Mouse (Mus musculus) forebrain, embryonic 15.5 days (tissue): ENCODE measurements around the gene Susd2. TPM values are rescaled to one million over a fixed set of nuclear protein-coding genes. Genes with fewer than 3 reads are reported as not detected.
A peak's percentile ranks its signal among the peaks of the same experiment; 100 is the strongest.

Experiments
- ATAC-seq: fragments of 200-750 bp; cut with Nextera tagmentation; replicated peaks from 2 replicates; pipeline ENCODE4 v1.8.0; 2017; ENCODE audit warnings: mild to moderate bottlenecking, moderate TSS enrichment, moderate library complexity
- H3K27ac ChIP-seq: fragments of 300-500 bp; sonication (generic); replicated peaks from 2 replicates; pipeline ENCODE4 v1.5.1; 2015; ENCODE audit warnings: mild to moderate bottlenecking, inconsistent platforms
- H3K27me3 ChIP-seq: fragments of 300-500 bp; sonication (generic); 2 replicates; pipeline ENCODE4 v1.6.1; 2015; ENCODE audit warnings: inconsistent platforms
- H3K36me3 ChIP-seq: fragments of 300-500 bp; sonication (generic); 2 replicates; pipeline ENCODE4 v1.6.1; 2015; ENCODE audit warnings: mild to moderate bottlenecking, inconsistent platforms
- H3K4me1 ChIP-seq: fragments of 300-500 bp; sonication (generic); 2 replicates; pipeline ENCODE4 v1.6.1; 2015; ENCODE audit warnings: inconsistent platforms
- H3K4me2 ChIP-seq: fragments of 300-500 bp; sonication (generic); replicated peaks from 2 replicates; pipeline ENCODE4 v1.6.1; 2015; ENCODE audit warnings: mild to moderate bottlenecking, inconsistent platforms
- H3K4me3 ChIP-seq: fragments of 300-500 bp; sonication (generic); 2 replicates; pipeline ENCODE4 v1.5.1; 2015; ENCODE audit warnings: mild to moderate bottlenecking, inconsistent platforms
- H3K9ac ChIP-seq: fragments of 300-500 bp; sonication (generic); replicated peaks from 2 replicates; pipeline ENCODE4 v1.6.1; 2015; ENCODE audit warnings: mild to moderate bottlenecking, inconsistent platforms
- H3K9me3 ChIP-seq: fragments of 300-500 bp; sonication (generic); 2 replicates; pipeline ENCODE4 v1.6.1; 2016; ENCODE audit warnings: inconsistent platforms
- WGBS: fragments of 180-500 bp; shearing (Covaris S2); methylation state at CpG from one replicate; pipeline ENCODE4 v1.1.7; 2015; ENCODE audit warnings: mixed read lengths; 5-methylcytosine and 5-hydroxymethylcytosine counted together
- polyA plus RNA-seq: library from polyadenylated mRNA; unstranded; fragments of >200 nt; fragmentation: Nextera tagmentation; extraction: Ambion mirVana; gene quantifications from 2 replicates; pipeline ENCODE4 v1.2.1, GENCODE M21; 2015

The Susd2 gene
- polyA plus RNA-seq, result 1.0 and 1.4 TPM in 2 replicates

DNA sequence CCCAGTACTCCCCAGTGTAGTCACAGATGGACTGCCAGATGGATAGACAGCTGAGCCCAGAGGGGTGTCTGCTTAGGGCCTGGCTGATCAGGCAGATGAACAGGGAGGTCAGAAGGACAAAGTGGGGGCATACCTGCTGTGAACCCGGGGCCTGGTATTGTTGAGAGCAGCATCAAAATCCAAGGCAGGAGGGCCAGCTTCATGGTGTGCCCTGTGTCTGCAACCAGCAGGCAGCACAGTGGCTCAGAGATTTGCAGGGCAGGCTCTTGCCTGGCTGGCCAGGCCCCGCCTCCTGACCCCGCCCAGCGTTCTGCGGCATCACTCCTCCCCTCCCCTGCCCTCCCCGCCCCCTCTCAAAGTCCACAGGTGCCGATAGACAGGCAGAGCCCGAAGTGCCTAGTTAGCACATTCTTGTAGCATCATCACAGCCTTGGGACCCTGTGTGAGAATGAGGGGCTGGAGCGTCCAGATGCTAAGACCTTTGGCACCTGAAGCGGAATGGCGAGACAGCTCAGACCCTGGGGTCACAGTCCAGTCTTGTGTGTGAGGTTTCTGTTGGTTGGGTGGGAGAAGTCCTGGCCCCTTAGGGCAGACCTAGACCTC, at the start of gene Susd2:
Susd2 (minus strand) TSS at position 268 of the 603 bp plus-strand sequence.
- WGBS, result 4% methylated on average over 11 of the region's 11 CpGs
- Histone ChIP-seq H3K36me3 (peaks cover 13% of the 10 kb centered on the region; the same call in 1 of the 2 replicates), H3K4me2 (no peak within 1 kb of the TSS), H3K27me3 (no peaks in the 10 kb centered on the region), H3K27ac (no peak within 1 kb of the TSS), H3K9me3 (no peaks in the 10 kb centered on the region), H3K4me1 (peaks cover 21% of the 10 kb centered on the region), H3K9ac (no peak within 1 kb of the TSS), H3K4me3 (no peak within 1 kb of the TSS)
- ATAC-seq, result peak; percentile 41

DNA sequence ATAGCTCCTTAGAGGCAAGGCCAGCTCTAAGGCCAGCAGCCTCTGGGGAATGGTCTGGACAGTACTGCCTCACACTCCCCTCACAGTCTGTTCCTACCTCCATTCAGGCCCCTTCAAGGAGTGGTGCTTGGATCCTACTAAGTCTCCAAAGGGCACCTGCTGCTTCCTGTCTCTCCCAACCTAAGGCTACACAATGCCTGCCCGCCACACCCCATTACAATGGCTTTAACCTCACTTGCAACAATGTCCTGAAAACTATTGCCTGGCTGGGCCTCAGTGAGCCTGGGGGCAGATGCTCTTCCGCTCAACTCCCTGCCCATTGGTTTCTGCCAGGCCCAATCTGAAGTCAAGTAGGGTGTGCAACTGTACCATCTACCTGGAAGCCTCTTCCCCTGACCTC, 44.8 kb upstream of the Susd2 start:
- H3K36me3 ChIP-seq, result peaks cover 19% of the 10 kb centered on the region
- H3K27ac ChIP-seq, result no peak overlapping the region
- no peak overlapping the region for H3K9ac ChIP-seq
- H3K27me3 ChIP-seq, result no peaks in the 10 kb centered on the region
- no peaks in the 10 kb centered on the region for H3K9me3 ChIP-seq
- H3K4me2 ChIP-seq, result no peak overlapping the region
- no peak overlapping the region for H3K4me3 ChIP-seq
- no peak for ATAC-seq
- H3K4me1 ChIP-seq, result peaks cover 15% of the 10 kb centered on the region
- 89% methylated on average over 2 of the region's 2 CpGs for WGBS

DNA sequence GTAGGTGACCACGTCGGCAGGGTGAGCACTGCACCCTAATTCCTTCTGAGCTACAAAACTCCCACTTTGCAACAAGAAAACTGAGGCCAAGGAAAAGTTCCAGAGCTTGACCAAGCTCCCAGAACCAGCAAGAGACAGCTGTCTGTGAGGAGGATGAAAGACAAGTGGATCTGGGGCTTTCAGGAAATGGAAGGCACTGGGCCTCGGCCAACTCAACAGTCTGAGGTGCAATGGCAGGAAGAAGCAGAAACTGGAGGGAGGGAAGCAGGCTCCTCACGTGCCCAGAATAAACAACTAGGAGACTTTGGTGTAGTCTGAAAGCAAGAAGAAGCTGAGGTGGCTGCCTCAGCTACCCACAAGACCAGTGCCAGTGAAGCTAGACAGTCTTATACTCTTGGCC, 42.9 kb upstream of the Susd2 start:
- no peak overlapping the region for H3K9ac ChIP-seq
- ATAC-seq, result no peak
- no peaks in the 10 kb centered on the region for H3K9me3 ChIP-seq
- 81% methylated on average over 4 of the region's 4 CpGs for WGBS
- H3K27ac ChIP-seq, result no peak overlapping the region
- no peak overlapping the region for H3K4me3 ChIP-seq
- H3K4me1 ChIP-seq, result peaks cover 17% of the 10 kb centered on the region
- H3K36me3 ChIP-seq, result peaks cover 5% of the 10 kb centered on the region; the same call in 1 of the 2 replicates
- H3K27me3 ChIP-seq, result no peaks in the 10 kb centered on the region
- no peak overlapping the region for H3K4me2 ChIP-seq

DNA sequence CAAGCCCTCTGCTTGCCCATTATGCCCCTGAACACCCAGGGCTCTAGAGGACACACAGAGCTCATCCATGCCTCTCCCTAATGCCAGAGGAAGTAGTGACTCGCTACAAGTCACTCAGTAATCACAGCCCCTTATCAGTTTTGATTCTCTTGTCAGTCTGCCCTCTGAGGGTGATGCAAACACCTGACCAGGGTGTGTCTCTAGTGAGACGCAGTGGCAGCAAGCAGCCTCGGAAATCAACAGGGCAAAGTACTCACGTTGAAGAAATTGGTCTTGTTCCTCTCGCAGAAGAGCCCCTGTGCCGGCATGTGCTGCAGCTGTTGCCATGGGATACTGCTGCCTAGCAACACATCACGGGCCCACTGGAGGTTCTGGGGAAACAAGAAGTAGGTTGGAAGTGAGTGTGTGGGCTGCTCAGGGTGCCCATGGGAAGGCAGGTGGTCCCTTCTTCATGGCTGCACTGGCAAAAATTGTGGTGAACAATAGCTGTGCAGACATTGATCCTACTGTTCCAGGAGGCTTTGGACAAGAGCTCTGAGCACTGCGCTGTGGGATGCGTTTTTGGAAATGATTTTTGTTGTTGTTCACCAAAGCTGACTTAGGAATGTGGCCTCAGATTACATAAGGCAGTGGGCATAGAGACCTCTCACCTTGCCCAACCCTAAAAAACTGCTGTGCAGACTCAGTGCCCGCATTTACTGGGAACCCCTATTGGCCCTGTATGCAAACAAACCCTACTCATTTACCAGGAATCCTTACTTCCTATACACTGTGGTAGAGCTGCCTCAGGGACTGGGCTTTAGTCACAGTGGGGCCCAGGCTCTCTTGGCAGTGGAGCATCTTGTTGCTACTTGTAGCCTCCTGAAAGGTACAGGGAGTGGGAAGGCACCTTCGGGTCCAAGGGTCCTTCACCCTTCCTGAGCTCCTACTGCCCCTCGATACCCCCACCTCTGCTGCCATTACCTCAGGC, 40.5 kb upstream of the Susd2 start:
- 38% methylated on average over 12 of the region's 12 CpGs for WGBS
- peaks cover 17% of the 10 kb centered on the region for H3K4me1 ChIP-seq
- no peaks in the 10 kb centered on the region for H3K27me3 ChIP-seq
- H3K4me2 ChIP-seq, result no peak overlapping the region
- H3K27ac ChIP-seq, result peak overlapping the region; percentile 61
- no peak overlapping the region for H3K9ac ChIP-seq
- H3K9me3 ChIP-seq, result no peaks in the 10 kb centered on the region
- ATAC-seq, result peak; percentile 93
- H3K36me3 ChIP-seq, result no peaks in the 10 kb centered on the region
- H3K4me3 ChIP-seq, result no peak overlapping the region

DNA sequence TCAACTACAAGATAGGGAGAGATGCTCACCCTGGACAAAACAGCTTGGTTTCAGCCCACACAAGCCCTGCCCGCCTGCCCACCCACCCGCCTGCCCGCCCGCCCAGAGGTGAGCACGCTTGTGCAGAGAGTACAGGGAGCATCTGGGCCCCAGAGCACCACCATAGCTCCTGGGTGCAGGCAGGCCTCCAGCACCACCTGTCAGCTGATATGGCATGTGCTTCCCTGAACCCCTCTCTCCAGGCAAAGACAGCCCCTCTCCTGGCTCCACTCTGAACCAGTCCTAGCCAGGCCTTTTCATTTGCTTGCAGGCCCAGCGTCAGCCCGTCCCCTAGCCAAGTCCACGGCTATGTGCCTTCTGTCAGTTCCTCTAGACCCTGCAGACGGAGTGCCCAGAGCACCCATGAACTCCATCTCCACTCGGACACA, 36.8 kb upstream of the Susd2 start:
- no peak overlapping the region for H3K27ac ChIP-seq
- no peaks in the 10 kb centered on the region for H3K9me3 ChIP-seq
- no peaks in the 10 kb centered on the region; the same call in 1 of the 2 replicates for H3K36me3 ChIP-seq
- no peak for ATAC-seq
- no peak overlapping the region for H3K4me2 ChIP-seq
- no peak overlapping the region for H3K4me3 ChIP-seq
- H3K4me1 ChIP-seq, result peaks cover 25% of the 10 kb centered on the region
- 85% methylated on average over 10 of the region's 10 CpGs for WGBS
- no peaks in the 10 kb centered on the region for H3K27me3 ChIP-seq
- no peak overlapping the region for H3K9ac ChIP-seq

DNA sequence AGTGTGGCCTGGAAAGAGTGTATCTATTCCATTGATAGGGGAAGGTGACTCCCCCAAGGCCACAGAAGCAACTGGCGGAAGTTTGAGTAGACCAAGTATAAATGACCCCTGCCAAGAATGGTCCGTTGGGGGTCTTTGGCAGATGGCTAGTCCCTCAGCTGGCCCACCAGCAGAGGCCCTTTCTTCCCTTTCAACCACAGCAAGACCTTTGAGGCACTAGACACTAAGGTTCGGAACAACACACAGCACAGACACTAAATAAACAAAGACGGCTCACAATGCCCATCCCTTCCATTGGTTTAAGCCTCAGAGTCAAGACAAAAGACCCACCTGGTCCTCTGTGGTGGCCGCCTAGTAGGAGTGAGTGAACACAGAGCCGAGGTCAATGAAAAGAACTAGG, 35.4 kb upstream of the Susd2 start:
- no peaks in the 10 kb centered on the region for H3K27me3 ChIP-seq
- H3K36me3 ChIP-seq, result no peaks in the 10 kb centered on the region; the same call in 1 of the 2 replicates
- no peak for ATAC-seq
- no peak overlapping the region for H3K4me3 ChIP-seq
- no peak overlapping the region for H3K4me2 ChIP-seq
- 77% methylated on average over 6 of the region's 6 CpGs for WGBS
- no peak overlapping the region for H3K9ac ChIP-seq
- H3K4me1 ChIP-seq, result peaks cover 15% of the 10 kb centered on the region
- no peaks in the 10 kb centered on the region for H3K9me3 ChIP-seq
- no peak overlapping the region for H3K27ac ChIP-seq

DNA sequence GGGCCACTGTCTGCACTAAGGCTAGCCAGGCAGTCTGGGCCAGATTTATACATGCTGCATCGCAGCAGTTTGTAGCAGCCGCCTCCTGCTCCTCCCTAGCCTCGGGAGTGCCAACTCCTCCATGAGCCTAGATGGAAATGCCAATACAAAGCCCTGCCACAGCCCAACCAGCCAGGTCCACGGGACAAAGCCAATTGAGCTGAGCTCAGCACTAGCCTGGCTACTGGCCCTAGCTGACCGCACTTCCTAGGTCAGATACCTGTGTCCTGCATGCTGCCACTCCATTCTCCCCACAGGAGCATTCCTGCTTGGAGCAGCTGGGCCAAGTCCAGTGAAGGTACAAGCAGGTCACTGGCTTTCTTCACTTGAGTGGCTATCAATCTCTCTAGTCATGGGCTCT, 34.2 kb upstream of the Susd2 start:
- 87% methylated on average over 5 of the region's 5 CpGs for WGBS
- H3K4me3 ChIP-seq, result no peak overlapping the region
- no peak for ATAC-seq
- H3K9ac ChIP-seq, result no peak overlapping the region
- H3K27ac ChIP-seq, result peak overlapping the region; percentile 23; the same call in 1 of the 2 replicates
- no peaks in the 10 kb centered on the region; the same call in 1 of the 2 replicates for H3K36me3 ChIP-seq
- no peaks in the 10 kb centered on the region for H3K9me3 ChIP-seq
- H3K4me2 ChIP-seq, result no peak overlapping the region
- H3K27me3 ChIP-seq, result no peaks in the 10 kb centered on the region
- peaks cover 8% of the 10 kb centered on the region; the same call in 1 of the 2 replicates for H3K4me1 ChIP-seq

DNA sequence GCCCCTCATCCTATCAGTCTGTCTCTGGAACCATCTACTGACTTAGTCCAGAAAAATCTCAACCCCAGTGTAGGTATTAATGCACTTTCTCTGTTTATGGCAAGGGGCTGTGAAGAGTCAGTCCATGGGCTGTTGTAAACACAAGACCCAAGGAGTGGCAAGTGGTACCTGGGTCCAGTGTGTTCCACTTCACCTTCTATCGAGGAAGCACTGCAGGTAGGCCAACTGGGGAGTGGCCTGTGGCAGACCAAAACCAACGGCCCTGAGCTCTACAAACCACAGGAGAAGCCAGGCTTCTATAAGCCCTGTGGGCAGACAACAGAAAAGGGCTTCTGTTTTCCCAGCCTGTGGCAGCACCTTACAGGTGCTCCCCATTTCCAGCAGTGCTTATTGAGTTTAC, 33.8 kb upstream of the Susd2 start:
- 88% methylated on average over 2 of the region's 2 CpGs for WGBS
- no peak overlapping the region for H3K4me3 ChIP-seq
- no peak overlapping the region for H3K9ac ChIP-seq
- no peaks in the 10 kb centered on the region for H3K9me3 ChIP-seq
- ATAC-seq, result no peak
- H3K27ac ChIP-seq, result peak overlapping the region; percentile 23; the same call in 1 of the 2 replicates
- H3K27me3 ChIP-seq, result no peaks in the 10 kb centered on the region
- no peak overlapping the region for H3K4me2 ChIP-seq
- H3K4me1 ChIP-seq, result peaks cover 8% of the 10 kb centered on the region; the same call in 1 of the 2 replicates
- no peaks in the 10 kb centered on the region; the same call in 1 of the 2 replicates for H3K36me3 ChIP-seq

DNA sequence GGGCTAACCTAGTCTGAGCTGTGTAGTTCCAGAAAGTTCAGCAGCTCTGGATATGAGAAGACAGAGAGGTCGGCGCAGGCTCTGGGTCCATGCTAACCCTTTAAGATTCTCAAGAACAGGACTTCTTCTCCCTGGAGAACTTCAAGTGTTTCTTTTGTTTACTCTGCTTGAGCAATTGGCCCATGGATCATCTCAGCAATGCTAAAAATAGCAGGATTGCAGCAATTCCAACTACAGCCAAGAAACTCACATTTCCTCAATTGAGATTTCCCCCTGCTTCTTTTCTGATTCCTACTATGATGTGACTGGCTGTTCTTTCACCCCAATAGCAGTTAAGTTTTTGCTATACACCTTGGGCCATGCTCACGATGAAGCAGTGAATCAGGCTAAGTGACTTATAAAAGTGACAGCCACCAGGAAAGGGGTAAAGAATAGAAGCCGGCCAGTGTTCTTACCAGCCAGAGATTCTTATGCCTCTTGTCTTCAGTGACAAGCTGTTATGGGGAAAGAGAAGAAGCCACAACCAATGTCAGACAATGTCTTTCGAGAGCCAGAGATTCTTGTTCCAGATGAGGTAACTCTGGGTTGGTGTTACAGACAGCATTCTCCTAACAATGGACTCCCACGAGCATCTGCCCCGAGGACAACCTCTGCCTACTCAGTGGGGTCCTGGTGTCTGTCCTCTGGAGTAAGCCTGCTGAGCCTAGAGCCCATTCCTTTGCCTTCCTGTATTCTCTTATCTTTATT, 33.2 kb upstream of the Susd2 start:
- Histone ChIP-seq H3K27me3 (no peaks in the 10 kb centered on the region), H3K27ac (no peak overlapping the region), H3K9me3 (no peaks in the 10 kb centered on the region), H3K36me3 (no peaks in the 10 kb centered on the region; the same call in 1 of the 2 replicates), H3K4me2 (no peak overlapping the region), H3K4me1 (peaks cover 8% of the 10 kb centered on the region; the same call in 1 of the 2 replicates), H3K4me3 (no peak overlapping the region), H3K9ac (no peak overlapping the region)
- no peak for ATAC-seq
- 85% methylated on average over 7 of the region's 7 CpGs for WGBS

DNA sequence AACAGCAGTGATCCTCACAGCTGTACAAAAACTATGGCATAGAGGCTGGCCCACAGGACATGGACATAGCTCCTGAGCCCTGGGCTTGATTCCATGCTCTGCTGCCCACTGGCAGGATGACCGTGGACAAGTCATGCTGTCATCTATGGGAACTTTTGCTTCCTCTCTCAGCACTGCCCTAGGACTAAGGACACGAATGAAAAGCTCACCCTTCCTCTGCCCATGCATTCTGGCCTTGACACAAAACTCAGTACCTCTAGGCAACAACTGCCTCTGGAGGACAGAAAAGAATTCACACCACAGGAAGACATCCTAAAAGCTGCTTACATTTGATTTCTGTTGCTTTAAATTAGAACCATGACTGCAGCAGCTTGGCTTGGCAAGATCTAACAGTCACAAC, 32.5 kb upstream of the Susd2 start:
- Histone ChIP-seq H3K9ac (no peak overlapping the region), H3K27me3 (no peaks in the 10 kb centered on the region), H3K4me2 (no peak overlapping the region), H3K36me3 (no peaks in the 10 kb centered on the region; the same call in 1 of the 2 replicates), H3K4me3 (no peak overlapping the region), H3K27ac (no peak overlapping the region), H3K9me3 (no peaks in the 10 kb centered on the region), H3K4me1 (peaks cover 8% of the 10 kb centered on the region; the same call in 1 of the 2 replicates)
- ATAC-seq, result no peak
- WGBS, result 92% methylated on average over 2 of the region's 2 CpGs

DNA sequence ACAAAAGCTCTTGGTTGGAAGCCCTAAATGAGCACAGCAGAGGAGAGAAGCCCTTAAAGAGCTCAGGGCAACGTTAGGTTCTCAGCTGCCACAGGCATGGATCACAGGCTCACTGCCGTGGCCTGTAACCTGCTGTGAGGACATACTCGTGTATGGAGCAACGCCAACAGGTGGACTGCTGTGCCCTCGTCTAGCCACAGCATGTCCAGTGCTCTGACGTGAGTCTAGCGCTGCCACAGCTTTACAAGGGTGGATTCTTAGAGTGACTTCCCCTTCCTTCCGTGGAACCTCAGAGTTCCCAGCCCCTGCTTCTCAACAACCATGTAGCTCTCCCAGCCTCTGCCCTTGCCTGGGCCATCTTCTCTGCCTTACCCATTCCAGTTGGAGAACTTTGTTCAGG, 31.8 kb upstream of the Susd2 start:
- no peak for ATAC-seq
- Histone ChIP-seq H3K27ac (no peak overlapping the region), H3K27me3 (no peaks in the 10 kb centered on the region), H3K9me3 (no peaks in the 10 kb centered on the region), H3K4me1 (peaks cover 8% of the 10 kb centered on the region; the same call in 1 of the 2 replicates), H3K4me2 (no peak overlapping the region), H3K4me3 (no peak overlapping the region), H3K9ac (no peak overlapping the region), H3K36me3 (peaks cover 5% of the 10 kb centered on the region)
- whole genome bisulfite sequencing, result 81% methylated on average over 8 of the region's 8 CpGs
